Mouse (Mus musculus) brain, embryonic 14.5 days (tissue): ENCODE measurements at regions not wholly inside any gene's neighbourhood (a gene's known extent, or its start where the extent isn't known, plus 50 kb on each side); places are given as distances from the start of the nearest gene placed in this dataset.
A peak's percentile ranks its signal among the peaks of the same experiment; 100 is the strongest.

ENCODE experiments used
- DNase-seq: peaks from one replicate; pipeline ENCODE4 v3.0.0-alpha.2; 2011; ENCODE audit warnings: low read depth
- CTCF ChIP-seq: fragments of 200-500 bp; IDR thresholded peaks from 2 replicates; pipeline ENCODE4 v1.5.1; 2012; ENCODE audit warnings: inconsistent platforms, mild to moderate bottlenecking, moderate library complexity, borderline replicate concordance; ENCODE audit not compliant: insufficient read depth, insufficient read length; ENCODE audit errors: extremely low read depth
- POLR2A ChIP-seq: fragments of 200-500 bp; IDR thresholded peaks from 2 replicates; pipeline ENCODE4 v1.6.1; 2012; ENCODE audit warnings: mild to moderate bottlenecking, inconsistent platforms, borderline replicate concordance; ENCODE audit not compliant: poor library complexity, insufficient read depth, insufficient read length, severe bottlenecking; ENCODE audit errors: extremely low read depth

GRCm38 (mm10) chr9:101641524-101641923, 220.1 kb upstream of the 9630041A04Rik start:
- TF ChIP-seq CTCF (no peak), POLR2A (no peak)
- peak; percentile 13 for DNase-seq

GRCm38 (mm10) chr9:101640598-101640997, 221.0 kb upstream of the 9630041A04Rik start:
- DNase-seq, result peak; percentile 57
- TF ChIP-seq CTCF (no peak), POLR2A (no peak)

GRCm38 (mm10) chr9:101616261-101616660, 245.4 kb upstream of the 9630041A04Rik start:
- DNase-seq, result no peak

GRCm38 (mm10) chr9:101615176-101615575, 246.5 kb upstream of the 9630041A04Rik start:
- TF ChIP-seq POLR2A, result no peak
- no peak for TF ChIP-seq CTCF
- no peak for DNase-seq

More at GRCm38 (mm10) chr9:101616261-101616660, 245.4 kb upstream of the 9630041A04Rik start:
- TF ChIP-seq CTCF (no peak), POLR2A (no peak)

GRCm38 (mm10) chr9:101613933-101614332, 247.7 kb upstream of the 9630041A04Rik start:
- no peak for TF ChIP-seq CTCF
- no peak for TF ChIP-seq POLR2A
- DNase-seq, result peak; percentile 58

GRCm38 (mm10) chr9:101613471-101613870, 248.2 kb upstream of the 9630041A04Rik start:
- peak; percentile 53 for DNase-seq

GRCm38 (mm10) chr9:101612971-101613370, 248.7 kb upstream of the 9630041A04Rik start:
- TF ChIP-seq CTCF (no peak), POLR2A (no peak)
- DNase-seq, result no peak

More at GRCm38 (mm10) chr9:101613471-101613870, 248.2 kb upstream of the 9630041A04Rik start:
- TF ChIP-seq POLR2A, result no peak
- no peak for TF ChIP-seq CTCF

- no peak for TF ChIP-seq POLR2A
- no peak for TF ChIP-seq CTCF
These were observed 249.1 kb upstream of the 9630041A04Rik start for GRCm38 (mm10) chr9:101612571-101612970.

GRCm38 (mm10) chr9:101611481-101611880, 250.2 kb upstream of the 9630041A04Rik start:
- DNase-seq, result peak; percentile 66
- TF ChIP-seq POLR2A (no peak), CTCF (peak; percentile 51; the same call in 1 of the 2 replicates)

More at GRCm38 (mm10) chr9:101612571-101612970, 249.1 kb upstream of the 9630041A04Rik start:
- no peak for DNase-seq

- TF ChIP-seq CTCF (no peak), POLR2A (no peak)
- DNase-seq, result no peak
These were observed 250.7 kb upstream of the 9630041A04Rik start for GRCm38 (mm10) chr9:101610806-101611443.

- TF ChIP-seq CTCF (no peak), POLR2A (no peak)
- DNase-seq, result no peak
These were observed 251.3 kb upstream of the 9630041A04Rik start for GRCm38 (mm10) chr9:101610338-101610737.

GRCm38 (mm10) chr9:101602799-101603198, 258.8 kb upstream of the 9630041A04Rik start:
- TF ChIP-seq CTCF, result no peak
- TF ChIP-seq POLR2A, result no peak
- peak; percentile 18 for DNase-seq
